Mouse (Mus musculus): Measurements from ENCODE around the gene a. TPM values are rescaled to one million over a fixed set of nuclear protein-coding genes. Genes with fewer than 3 reads are reported as not detected.

Gene a
- total RNA-seq, 1 experiment from 2014 or later: not detected

GRCm38 (mm10) chr2:155072353-155073145 is 281.3 kb downstream of the a start:
- no peak for ATAC-seq (replicated peaks; ENCODE audit: insufficient number of reproducible peaks, low FRiP score, low TSS enrichment, poor library complexity, severe bottlenecking)

- ATAC-seq (replicated peaks; ENCODE audit: insufficient number of reproducible peaks, low FRiP score, low TSS enrichment, poor library complexity, severe bottlenecking): no peak
Observed at GRCm38 (mm10) chr2:155073347-155073746, 282.1 kb downstream of the a start.

GRCm38 (mm10) chr2:155073978-155074765 is 283.0 kb downstream of the a start, which contains the start of gene Ahcy:
TSS of gene Ahcy (minus strand) at chr2:155074497.
- peak; percentile 86 for ATAC-seq (replicated peaks; ENCODE audit: insufficient number of reproducible peaks, low FRiP score, low TSS enrichment, poor library complexity, severe bottlenecking)

GRCm38 (mm10) chr2:155074766-155075330 is 283.6 kb downstream of the a start:
- ATAC-seq (replicated peaks; ENCODE audit: insufficient number of reproducible peaks, low FRiP score, low TSS enrichment, poor library complexity, severe bottlenecking): no peak

- no peak for ATAC-seq (replicated peaks; ENCODE audit: insufficient number of reproducible peaks, low FRiP score, low TSS enrichment, poor library complexity, severe bottlenecking)
Observed at GRCm38 (mm10) chr2:155075649-155076048, 284.4 kb downstream of the a start.

GRCm38 (mm10) chr2:155079500-155080178 is 288.4 kb downstream of the a start:
- ATAC-seq (replicated peaks; ENCODE audit: insufficient number of reproducible peaks, low FRiP score, low TSS enrichment, poor library complexity, severe bottlenecking): no peak

- no peak for ATAC-seq (replicated peaks; ENCODE audit: insufficient number of reproducible peaks, low FRiP score, low TSS enrichment, poor library complexity, severe bottlenecking)
Observed at GRCm38 (mm10) chr2:155080179-155080530, 289.0 kb downstream of the a start.

- no peak for ATAC-seq (replicated peaks; ENCODE audit: insufficient number of reproducible peaks, low FRiP score, low TSS enrichment, poor library complexity, severe bottlenecking)
Observed at GRCm38 (mm10) chr2:155081056-155081455, 289.9 kb downstream of the a start.

- peak; percentile 92 for ATAC-seq (replicated peaks; ENCODE audit: insufficient number of reproducible peaks, low FRiP score, low TSS enrichment, poor library complexity, severe bottlenecking)
Observed at GRCm38 (mm10) chr2:155082121-155082803, 291.1 kb downstream of the a start.

GRCm38 (mm10) chr2:155084546-155084945 is 293.3 kb downstream of the a start:
- no peak for ATAC-seq (replicated peaks; ENCODE audit: insufficient number of reproducible peaks, low FRiP score, low TSS enrichment, poor library complexity, severe bottlenecking)

GRCm38 (mm10) chr2:155086328-155086727 is 295.1 kb downstream of the a start:
- no peak for ATAC-seq (replicated peaks; ENCODE audit: insufficient number of reproducible peaks, low FRiP score, low TSS enrichment, poor library complexity, severe bottlenecking)

- no peak for ATAC-seq (replicated peaks; ENCODE audit: insufficient number of reproducible peaks, low FRiP score, low TSS enrichment, poor library complexity, severe bottlenecking)
Observed at GRCm38 (mm10) chr2:155088264-155088663, 297.1 kb downstream of the a start.

- ATAC-seq (replicated peaks; ENCODE audit: insufficient number of reproducible peaks, low FRiP score, low TSS enrichment, poor library complexity, severe bottlenecking): no peak
Observed at GRCm38 (mm10) chr2:155090909-155091742, 299.9 kb downstream of the a start.

GRCm38 (mm10) chr2:155091743-155092075 is 300.5 kb downstream of the a start:
- no peak for ATAC-seq (replicated peaks; ENCODE audit: insufficient number of reproducible peaks, low FRiP score, low TSS enrichment, poor library complexity, severe bottlenecking)

- ATAC-seq (replicated peaks; ENCODE audit: insufficient number of reproducible peaks, low FRiP score, low TSS enrichment, poor library complexity, severe bottlenecking): no peak
Observed at GRCm38 (mm10) chr2:155093418-155093817, 302.2 kb downstream of the a start.

- ATAC-seq (replicated peaks; ENCODE audit: insufficient number of reproducible peaks, low FRiP score, low TSS enrichment, poor library complexity, severe bottlenecking): no peak
Observed at GRCm38 (mm10) chr2:155098720-155099380, 307.6 kb downstream of the a start.

GRCm38 (mm10) chr2:155099421-155099820 is 308.2 kb downstream of the a start:
- peak; percentile 82 for ATAC-seq (replicated peaks; ENCODE audit: insufficient number of reproducible peaks, low FRiP score, low TSS enrichment, poor library complexity, severe bottlenecking)

Measured in monocyte, adult 5-6 weeks (primary cell).